Comparison of ENCODE assay signal across 8 mouse cellular contexts in the genomic region with DNA sequence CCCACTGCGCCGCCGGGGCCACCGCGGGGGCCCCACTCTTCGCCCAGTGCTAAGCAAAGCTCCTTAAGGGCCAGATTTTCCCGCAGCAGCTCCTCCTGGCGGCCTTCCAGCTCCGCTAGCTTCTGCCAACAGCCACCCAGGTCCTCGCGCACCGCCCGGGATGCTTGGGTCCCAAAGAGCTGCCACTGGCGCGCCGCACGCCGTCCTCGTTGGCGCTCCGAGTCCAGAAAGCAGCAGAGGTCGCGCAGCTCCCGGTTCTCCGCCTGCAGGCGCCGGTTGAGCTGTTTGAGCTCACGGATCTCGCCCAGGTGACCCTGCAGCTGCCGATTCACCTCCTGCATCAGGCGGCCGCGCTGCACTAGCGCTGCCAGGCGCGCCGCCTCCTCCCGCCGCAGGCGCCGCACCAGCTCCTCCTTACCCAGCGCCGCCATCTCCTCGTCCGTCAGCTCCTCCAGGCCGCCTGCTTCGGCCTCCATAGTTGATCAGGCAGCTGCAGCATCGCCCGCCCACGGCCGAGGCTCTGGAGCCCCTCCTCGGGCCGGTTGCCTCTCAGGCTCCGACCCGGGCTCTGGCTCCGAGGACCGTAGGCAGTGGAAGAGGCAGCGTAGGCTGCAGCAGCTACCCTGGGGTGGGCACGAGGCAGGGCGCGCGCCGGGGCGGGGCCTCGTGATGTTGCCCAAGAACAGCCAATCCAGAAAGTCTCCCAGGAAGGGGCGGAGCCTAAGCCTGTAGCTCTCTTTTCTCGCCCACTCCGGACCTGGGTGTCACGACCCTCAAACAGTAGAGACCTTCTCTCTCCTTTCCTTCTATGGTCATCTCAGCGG. TPM values are rescaled to one million over a fixed set of nuclear protein-coding genes. Genes with fewer than 3 reads are reported as not detected.
A peak's percentile ranks its signal among the peaks of the same experiment; 100 is the strongest.
DNase-seq lines count a peak whose midpoint lies in the region; ATAC-seq and TF ChIP-seq lines count a peak whose summit lies in the region.

No protein-coding gene starts in this region.

- TF ChIP-seq CTCF in layer of hippocampus, adult 2 months (conservative IDR thresholded peaks at IDR 0.05), result peak; percentile 43
- no peak; the same call in 1 of the 2 replicates for TF ChIP-seq CTCF in lung, embryonic 14.5 days (IDR thresholded peaks at IDR 0.05; ENCODE audit: low read depth)
- no peak for TF ChIP-seq CTCF in olfactory bulb, adult 2 months (IDR thresholded peaks at IDR 0.05; ENCODE audit: insufficient read depth, low read depth, low read length)
- TF ChIP-seq CTCF in thymus, adult 2 months (IDR thresholded peaks at IDR 0.05; ENCODE audit: borderline replicate concordance, control insufficient read depth, extremely low read depth, insufficient read depth, low read length, poor library complexity), result 0 out of 2 replicates have a peak, but pooled peaks have one; percentile 31

- peak; percentile 92 for ATAC-seq in forebrain, embryonic 15.5 days (replicated peaks)
- peak; percentile 89 for ATAC-seq in lung, embryonic 14.5 days (ENCODE audit: insufficient read depth)

- H3K36me3 ChIP-seq in forebrain, embryonic 15.5 days, result 0 out of 2 replicates have a peak, but pooled peaks cover 3% of the 10 kb centered on the region
- peaks cover 14% of the 10 kb centered on the region for H3K36me3 ChIP-seq in lung, embryonic 14.5 days (ENCODE audit: insufficient read depth)
- H3K36me3 ChIP-seq in thymus, adult 2 months (ENCODE audit: control insufficient read depth, insufficient read depth, low read length), result no peaks in the 10 kb centered on the region

- H3K4me2 ChIP-seq in forebrain, embryonic 15.5 days (replicated peaks), result peak overlapping the region; percentile 94
- H3K4me2 ChIP-seq in lung, embryonic 14.5 days, result peak overlapping the region; percentile 99

- H3K27ac ChIP-seq in forebrain, embryonic 15.5 days (replicated peaks), result peak overlapping the region; percentile 94
- peak overlapping the region; percentile 100 for H3K27ac ChIP-seq in layer of hippocampus, adult 2 months
- peak overlapping the region; percentile 90 for H3K27ac ChIP-seq in lung, embryonic 14.5 days (ENCODE audit: low read depth)
- peak overlapping the region; percentile 97 for H3K27ac ChIP-seq in olfactory bulb, adult 2 months (ENCODE audit: insufficient read depth, low read depth, low read length)
- peak overlapping the region; percentile 29; the same call in 1 of the 2 replicates for H3K27ac ChIP-seq in thymus, adult 2 months (ENCODE audit: control insufficient read depth, insufficient read depth, low read length)

- WGBS in forebrain, embryonic 15.5 days, result under 1% methylated on average over 70 of the region's 70 CpGs
- WGBS in lung, embryonic 14.5 days, result under 1% methylated on average over 70 of the region's 70 CpGs
- under 1% methylated on average over 70 of the region's 70 CpGs for WGBS in olfactory bulb, adult 2 months
- under 1% methylated on average over 70 of the region's 70 CpGs for WGBS in thymus, adult 2 months

- intact Hi-C loops in heart, postnatal 36 days (cut with DNase I), result no loop called here

- H3K4me1 ChIP-seq in forebrain, embryonic 15.5 days, result peaks cover 48% of the 10 kb centered on the region
- peaks cover 10% of the 10 kb centered on the region for H3K4me1 ChIP-seq in lung, embryonic 14.5 days (ENCODE audit: insufficient read depth)
- H3K4me1 ChIP-seq in olfactory bulb, adult 2 months (ENCODE audit: control insufficient read depth, insufficient read depth, low read length), result peaks cover 33% of the 10 kb centered on the region
- H3K4me1 ChIP-seq in thymus, adult 2 months (replicated peaks; ENCODE audit: control insufficient read depth, insufficient read depth, low read length), result peaks cover 25% of the 10 kb centered on the region

- peak overlapping the region; percentile 68 for H3K9ac ChIP-seq in forebrain, embryonic 15.5 days (replicated peaks)
- H3K9ac ChIP-seq in lung, embryonic 14.5 days, result peak overlapping the region; percentile 78

- H3K4me3 ChIP-seq in forebrain, embryonic 15.5 days, result peak overlapping the region; percentile 59
- peak overlapping the region; percentile 81 for H3K4me3 ChIP-seq in layer of hippocampus, adult 2 months
- H3K4me3 ChIP-seq in lung, embryonic 14.5 days (ENCODE audit: low read depth, low read length), result peak overlapping the region; percentile 84
- peak overlapping the region; percentile 91 for H3K4me3 ChIP-seq in olfactory bulb, adult 2 months (ENCODE audit: insufficient read depth, low read depth, low read length)
- H3K4me3 ChIP-seq in thymus, adult 2 months (ENCODE audit: control insufficient read depth, insufficient read depth, low read length), result peak overlapping the region; percentile 67

- peak; percentile 91 for DNase-seq in ES-CJ7 (ENCODE audit: low read depth, low spot score)
- peak; percentile 96 for DNase-seq in cerebellum, adult 11 months
- peak; percentile 94 to 95 for DNase-seq in heart, postnatal 36 days
- peak; percentile 96 for DNase-seq in layer of hippocampus, adult 2 months (ENCODE audit: low spot score in 2 of 2)
- DNase-seq in lung, embryonic 14.5 days, result peak; percentile 96
- DNase-seq in thymus, adult 2 months, result peak; percentile 97

- H3K9me3 ChIP-seq in forebrain, embryonic 15.5 days, result no peaks in the 10 kb centered on the region
- H3K9me3 ChIP-seq in lung, embryonic 14.5 days (ENCODE audit: low read depth, low read length), result no peaks in the 10 kb centered on the region

- TF ChIP-seq POLR2A in olfactory bulb, adult 2 months (IDR thresholded peaks at IDR 0.05; ENCODE audit: insufficient read depth, low read depth, low read length), result peak; percentile 99
- TF ChIP-seq POLR2A in thymus, adult 2 months (IDR thresholded peaks at IDR 0.05; ENCODE audit: control insufficient read depth, extremely low read depth, insufficient read depth, low read length, poor library complexity), result peak; percentile 94

- 0 out of 2 replicates have a peak, but pooled peaks cover 9% of the 10 kb centered on the region for H3K27me3 ChIP-seq in forebrain, embryonic 15.5 days
- H3K27me3 ChIP-seq in lung, embryonic 14.5 days (ENCODE audit: insufficient read depth, low read length), result no peaks in the 10 kb centered on the region
- H3K27me3 ChIP-seq in thymus, adult 2 months (ENCODE audit: control insufficient read depth, insufficient read depth, low read length), result no peaks in the 10 kb centered on the region

RNA-seq across cellular contexts. Expression of a gene that starts 0.6 kb away (rescaled TPM):
- 10.7 and 11.4 TPM in 2 replicates for polyA plus RNA-seq in forebrain, embryonic 15.5 days (2015; fragmentation: Nextera tagmentation; extraction: Ambion mirVana)
- total RNA-seq in heart, postnatal 36 days (2021), result 10 to 100 TPM in 1 of 2 experiments, 1 to 10 TPM in 1; 9.5 to 11.0 TPM
- total RNA-seq in layer of hippocampus, adult 2 months (2021), result 10 to 100 TPM; 31.5 to 33.9 TPM
- polyA plus RNA-seq in lung, embryonic 14.5 days (2014; fragmentation: Nextera tagmentation; extraction: Ambion mirVana), result 9.0 and 10.0 TPM in 2 replicates
- not detected in 2 replicates for polyA plus RNA-seq in olfactory bulb, adult 2 months (2012; ENCODE audit: insufficient read depth, insufficient read length, low replicate concordance, missing spikeins)
- 8.1 and 8.2 TPM in 2 replicates for polyA plus RNA-seq in thymus, adult 2 months (2012; rRNA removed)

RNA-seq across cellular contexts. Expression of a gene that starts 3.3 kb away (rescaled TPM):
- polyA plus RNA-seq in forebrain, embryonic 15.5 days (2015; fragmentation: Nextera tagmentation; extraction: Ambion mirVana), result 160 and 184 TPM in 2 replicates
- total RNA-seq in heart, postnatal 36 days (2021), result 10 to 100 TPM; 50.3 to 50.5 TPM
- total RNA-seq in layer of hippocampus, adult 2 months (2021), result 10 to 100 TPM; 87.2 to 89.6 TPM
- 101 and 104 TPM in 2 replicates for polyA plus RNA-seq in lung, embryonic 14.5 days (2014; fragmentation: Nextera tagmentation; extraction: Ambion mirVana)
- not detected in 2 replicates for polyA plus RNA-seq in olfactory bulb, adult 2 months (2012; ENCODE audit: insufficient read depth, insufficient read length, low replicate concordance, missing spikeins)
- polyA plus RNA-seq in thymus, adult 2 months (2012; rRNA removed), result 142 and 157 TPM in 2 replicates

RNA-seq across cellular contexts. Expression of a gene that starts 9.8 kb away (rescaled TPM):
- polyA plus RNA-seq in forebrain, embryonic 15.5 days (2015; fragmentation: Nextera tagmentation; extraction: Ambion mirVana), result not detected in 2 replicates
- total RNA-seq in heart, postnatal 36 days (2021), result not detected
- not detected for total RNA-seq in layer of hippocampus, adult 2 months (2021)
- polyA plus RNA-seq in lung, embryonic 14.5 days (2014; fragmentation: Nextera tagmentation; extraction: Ambion mirVana), result not detected in 2 replicates
- not detected in 2 replicates for polyA plus RNA-seq in olfactory bulb, adult 2 months (2012; ENCODE audit: insufficient read depth, insufficient read length, low replicate concordance, missing spikeins)
- 0.16 TPM in 1 of 2 replicates, not detected in the other for polyA plus RNA-seq in thymus, adult 2 months (2012; rRNA removed)

RNA-seq across cellular contexts. Expression of a gene that starts 11.2 kb away (rescaled TPM):
- 4.4 and 4.8 TPM in 2 replicates for polyA plus RNA-seq in forebrain, embryonic 15.5 days (2015; fragmentation: Nextera tagmentation; extraction: Ambion mirVana)
- under 1 TPM in 1 of 2 experiments, not detected in 1; 0.43 TPM for total RNA-seq in heart, postnatal 36 days (2021)
- total RNA-seq in layer of hippocampus, adult 2 months (2021), result under 1 TPM in 1 of 2 experiments, not detected in 1; 0.31 TPM
- polyA plus RNA-seq in lung, embryonic 14.5 days (2014; fragmentation: Nextera tagmentation; extraction: Ambion mirVana), result 1.0 and 1.8 TPM in 2 replicates
- polyA plus RNA-seq in olfactory bulb, adult 2 months (2012; ENCODE audit: insufficient read depth, insufficient read length, low replicate concordance, missing spikeins), result not detected in 2 replicates
- 49.1 and 54.3 TPM in 2 replicates for polyA plus RNA-seq in thymus, adult 2 months (2012; rRNA removed)

RNA-seq across cellular contexts. Expression of a gene that starts 16.6 kb away (rescaled TPM):
- polyA plus RNA-seq in forebrain, embryonic 15.5 days (2015; fragmentation: Nextera tagmentation; extraction: Ambion mirVana), result 30.1 TPM in 2 replicates
- 1 to 10 TPM; 9.0 to 9.8 TPM for total RNA-seq in heart, postnatal 36 days (2021)
- 10 to 100 TPM; 13.2 to 14.1 TPM for total RNA-seq in layer of hippocampus, adult 2 months (2021)
- polyA plus RNA-seq in lung, embryonic 14.5 days (2014; fragmentation: Nextera tagmentation; extraction: Ambion mirVana), result 178 and 192 TPM in 2 replicates
- not detected in 2 replicates for polyA plus RNA-seq in olfactory bulb, adult 2 months (2012; ENCODE audit: insufficient read depth, insufficient read length, low replicate concordance, missing spikeins)
- polyA plus RNA-seq in thymus, adult 2 months (2012; rRNA removed), result 17.3 and 21.6 TPM in 2 replicates

Comparison
In these comparisons a context has a peak if more than half of its experiments do, and no peak if none do; other contexts are left out.
1. Peak in every context shown above with its lines: DNase-seq, ATAC-seq, H3K4me3 ChIP-seq and H3K27ac ChIP-seq.
2. H3K27ac ChIP-seq: peak in every context shown above with its lines; median percentile 100 in layer of hippocampus, adult 2 months; 97 in olfactory bulb, adult 2 months; 94 in forebrain, embryonic 15.5 days; 90 in lung, embryonic 14.5 days; 29 in thymus, adult 2 months.
3. CTCF ChIP-seq: peak in layer of hippocampus, adult 2 months (single experiment) and thymus, adult 2 months (single experiment); none in lung, embryonic 14.5 days (single experiment) and olfactory bulb, adult 2 months (single experiment).
4. RNA of a gene that starts 3.3 kb away (polyA plus RNA-seq): 160 to 184 TPM in forebrain, embryonic 15.5 days, 142 to 157 TPM in thymus, adult 2 months and 101 to 104 TPM in lung, embryonic 14.5 days; not detected in olfactory bulb, adult 2 months; every median in the first group is over 100 times any median in the second.